Mouse (Mus musculus): ENCODE data around the gene Resf1. TPM values are rescaled to one million over a fixed set of nuclear protein-coding genes. Genes with fewer than 3 reads are reported as not detected.
"Not testable (repeated sequence)": the region's sequence is repeated elsewhere in the genome, so short reads cannot be mapped to it uniquely, and the experiment has no call there.

The Resf1 gene
- polyA plus RNA-seq, 1 experiment = 34.0 TPM

DNA sequence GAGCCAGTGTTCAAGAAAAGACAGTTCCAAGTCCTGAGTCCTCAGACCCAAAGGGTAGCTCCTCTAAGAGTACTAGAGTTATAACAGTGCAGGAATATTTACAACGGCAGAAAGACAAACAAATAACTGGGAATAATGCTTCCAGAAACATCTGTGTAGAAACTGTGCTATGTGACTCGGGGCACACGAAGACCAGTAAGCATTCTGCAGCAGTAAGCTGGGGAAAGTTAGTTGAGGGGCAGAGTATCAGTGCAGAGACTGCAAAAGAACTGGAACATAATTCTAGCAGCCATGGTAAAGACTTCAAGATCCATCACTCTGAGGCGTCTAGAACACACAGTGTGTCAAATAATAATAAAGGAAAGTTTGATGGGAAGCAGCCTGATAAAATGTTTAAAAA lies 19.9 kb downstream of the Resf1 start:
- WGBS = 89% methylated on average over 4 of the region's 4 CpGs
- Histone ChIP-seq H3K27ac (ENCODE audit: control insufficient read depth, insufficient read depth, low read depth, low read length, poor library complexity) (no peak overlapping the region), H3K4me3 (replicated peaks; ENCODE audit: control insufficient read depth, low read depth, low read length) (no peak overlapping the region), H3K4me1 (ENCODE audit: control insufficient read depth, insufficient read depth, low read length) (no peaks in the 10 kb centered on the region)
- TF ChIP-seq CTCF (IDR thresholded peaks at IDR 0.05; ENCODE audit: control insufficient read depth, insufficient read depth, low read length) = no peak
- TF ChIP-seq POLR2A (IDR thresholded peaks at IDR 0.05; ENCODE audit: borderline replicate concordance, control insufficient read depth, low read depth, low read length) = no peak

DNA sequence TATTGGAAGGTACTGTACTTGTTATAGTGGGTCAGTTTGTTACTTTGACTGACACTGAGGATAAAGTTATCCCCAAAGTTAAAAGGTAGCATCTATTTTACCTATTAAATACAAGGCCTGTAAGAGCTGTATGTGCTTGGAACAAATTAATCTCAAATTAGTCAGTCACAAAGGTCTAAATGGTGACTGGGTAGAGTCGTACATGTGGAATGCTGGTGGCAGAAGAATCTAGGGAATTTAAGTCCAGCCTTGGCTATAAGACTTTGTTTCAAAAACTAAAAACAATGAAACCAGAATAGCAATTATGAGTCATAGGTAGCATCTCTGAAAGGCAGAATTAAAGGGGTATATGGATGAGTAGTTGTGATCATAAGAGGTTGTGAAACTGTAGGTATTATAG lies 21.1 kb downstream of the Resf1 start:
- no peak for TF ChIP-seq POLR2A (IDR thresholded peaks at IDR 0.05; ENCODE audit: borderline replicate concordance, control insufficient read depth, low read depth, low read length)
- TF ChIP-seq CTCF (IDR thresholded peaks at IDR 0.05; ENCODE audit: control insufficient read depth, insufficient read depth, low read length) = no peak
- 87% methylated on average over 1 of the region's 1 CpGs for WGBS

DNA sequence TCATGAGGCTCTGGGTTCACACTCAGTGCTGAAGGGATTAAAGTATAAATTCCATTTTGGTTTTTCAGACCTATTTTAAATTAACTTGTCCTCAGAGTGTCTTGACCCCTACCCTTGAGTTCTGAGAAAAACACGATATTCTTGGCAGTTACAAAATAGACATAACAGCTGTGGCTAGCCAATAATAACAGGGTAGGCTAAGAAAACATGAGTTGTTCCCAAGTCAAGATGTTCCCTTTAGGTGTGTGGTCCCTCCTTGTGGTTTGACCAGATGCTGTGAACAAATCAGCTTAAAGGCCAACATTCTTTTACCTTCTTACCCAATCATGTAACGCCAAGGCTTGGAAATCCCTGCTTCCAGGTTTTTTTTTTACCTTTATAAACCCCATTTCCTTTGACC lies 23.8 kb downstream of the Resf1 start:
- no peak overlapping the region for H3K27ac ChIP-seq (ENCODE audit: control insufficient read depth, insufficient read depth, low read depth, low read length, poor library complexity)
- TF ChIP-seq POLR2A (IDR thresholded peaks at IDR 0.05; ENCODE audit: borderline replicate concordance, control insufficient read depth, low read depth, low read length) (no peak), CTCF (IDR thresholded peaks at IDR 0.05; ENCODE audit: control insufficient read depth, insufficient read depth, low read length) (no peak)
- 94% methylated on average over 2 of the region's 2 CpGs for whole genome bisulfite sequencing
- H3K4me3 ChIP-seq (replicated peaks; ENCODE audit: control insufficient read depth, low read depth, low read length) = no peak overlapping the region
- no peaks in the 10 kb centered on the region for H3K4me1 ChIP-seq (ENCODE audit: control insufficient read depth, insufficient read depth, low read length)

More for the DNA sequence above, 21.1 kb downstream of the Resf1 start:
- Histone ChIP-seq H3K4me3 (replicated peaks; ENCODE audit: control insufficient read depth, low read depth, low read length) (no peak overlapping the region), H3K27ac (ENCODE audit: control insufficient read depth, insufficient read depth, low read depth, low read length, poor library complexity) (no peak overlapping the region), H3K4me1 (ENCODE audit: control insufficient read depth, insufficient read depth, low read length) (no peaks in the 10 kb centered on the region)

DNA sequence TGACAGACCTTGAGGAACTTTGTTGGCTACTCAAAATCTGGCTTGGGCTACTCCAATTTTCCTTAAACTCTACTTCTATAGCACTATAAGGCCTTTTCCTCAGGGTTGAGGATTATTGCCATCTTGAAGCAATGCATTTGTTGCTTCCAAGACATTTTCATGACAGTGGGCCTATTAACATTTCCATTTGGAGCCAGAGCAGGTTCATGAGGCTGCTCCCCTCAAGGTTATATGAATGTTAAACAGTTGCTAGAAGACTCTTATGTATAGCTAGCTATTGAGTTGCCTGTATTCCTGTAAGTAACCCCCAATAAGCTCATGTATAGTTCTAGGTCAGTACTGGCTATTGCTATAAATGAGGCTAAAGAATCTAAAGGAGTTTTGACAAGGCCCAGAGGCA lies 28.8 kb downstream of the Resf1 start:
- Histone ChIP-seq H3K4me1 (ENCODE audit: control insufficient read depth, insufficient read depth, low read length) (no peaks in the 10 kb centered on the region), H3K4me3 (replicated peaks; ENCODE audit: control insufficient read depth, low read depth, low read length) (no peak overlapping the region), H3K27ac (ENCODE audit: control insufficient read depth, insufficient read depth, low read depth, low read length, poor library complexity) (no peak overlapping the region)
- TF ChIP-seq CTCF (IDR thresholded peaks at IDR 0.05; ENCODE audit: control insufficient read depth, insufficient read depth, low read length) = no peak
- TF ChIP-seq POLR2A (IDR thresholded peaks at IDR 0.05; ENCODE audit: borderline replicate concordance, control insufficient read depth, low read depth, low read length) = no peak

- no peak overlapping the region for H3K27ac ChIP-seq (ENCODE audit: control insufficient read depth, insufficient read depth, low read depth, low read length, poor library complexity)
- WGBS = 100% methylated on average over 1 of the region's 1 CpGs
- TF ChIP-seq POLR2A (IDR thresholded peaks at IDR 0.05; ENCODE audit: borderline replicate concordance, control insufficient read depth, low read depth, low read length) (no peak), CTCF (IDR thresholded peaks at IDR 0.05; ENCODE audit: control insufficient read depth, insufficient read depth, low read length) (no peak)
- H3K4me1 ChIP-seq (ENCODE audit: control insufficient read depth, insufficient read depth, low read length) = no peaks in the 10 kb centered on the region
- H3K4me3 ChIP-seq (replicated peaks; ENCODE audit: control insufficient read depth, low read depth, low read length) = no peak overlapping the region
These were observed 29.4 kb downstream of the Resf1 start for GRCm38 (mm10) chr6:149338622-149339021.

- H3K4me3 ChIP-seq (replicated peaks; ENCODE audit: control insufficient read depth, low read depth, low read length) = no peak overlapping the region
- no peaks in the 10 kb centered on the region for H3K4me1 ChIP-seq (ENCODE audit: control insufficient read depth, insufficient read depth, low read length)
- no peak for TF ChIP-seq POLR2A (IDR thresholded peaks at IDR 0.05; ENCODE audit: borderline replicate concordance, control insufficient read depth, low read depth, low read length)
- TF ChIP-seq CTCF (IDR thresholded peaks at IDR 0.05; ENCODE audit: control insufficient read depth, insufficient read depth, low read length) = no peak
- H3K27ac ChIP-seq (ENCODE audit: control insufficient read depth, insufficient read depth, low read depth, low read length, poor library complexity) = no peak overlapping the region
- WGBS = 11% methylated on average over 2 of the region's 2 CpGs
These were observed 34.6 kb downstream of the Resf1 start for GRCm38 (mm10) chr6:149343802-149344201.

GRCm38 (mm10) chr6:149344372-149344771 lies 35.2 kb downstream of the Resf1 start:
- no peaks in the 10 kb centered on the region for H3K4me1 ChIP-seq (ENCODE audit: control insufficient read depth, insufficient read depth, low read length)
- no peak overlapping the region for H3K4me3 ChIP-seq (replicated peaks; ENCODE audit: control insufficient read depth, low read depth, low read length)
- H3K27ac ChIP-seq (ENCODE audit: control insufficient read depth, insufficient read depth, low read depth, low read length, poor library complexity) = no peak overlapping the region
- TF ChIP-seq POLR2A (IDR thresholded peaks at IDR 0.05; ENCODE audit: borderline replicate concordance, control insufficient read depth, low read depth, low read length) (no peak), CTCF (IDR thresholded peaks at IDR 0.05; ENCODE audit: control insufficient read depth, insufficient read depth, low read length) (no peak)

DNA sequence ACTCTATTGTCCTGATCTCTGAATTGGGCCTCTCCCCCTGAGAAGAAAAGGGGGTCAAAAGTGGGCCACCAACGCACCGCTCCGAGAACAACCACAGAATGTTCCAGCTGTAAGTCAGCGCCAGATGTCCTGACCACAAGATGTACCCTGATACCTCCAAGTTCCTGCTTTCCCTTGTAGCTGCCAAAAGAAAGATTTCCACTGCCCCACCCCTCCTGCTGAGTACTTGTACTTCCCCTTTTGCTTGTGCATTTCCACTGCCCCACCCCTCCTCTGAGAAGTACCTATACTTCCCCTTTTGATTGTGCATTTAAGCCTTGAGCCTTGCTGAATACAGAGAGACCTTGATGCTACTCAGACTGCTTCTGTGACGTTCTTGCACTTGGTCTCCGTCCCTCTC lies 39.0 kb downstream of the Resf1 start:
- H3K27ac ChIP-seq (ENCODE audit: control insufficient read depth, insufficient read depth, low read depth, low read length, poor library complexity) = 0 out of 2 replicates have a peak overlapping the region, but pooled peaks have one; percentile 39
- 80% methylated on average over 6 of the region's 6 CpGs for WGBS
- not testable (repeated sequence) for H3K4me3 ChIP-seq (replicated peaks; ENCODE audit: control insufficient read depth, low read depth, low read length)

DNA sequence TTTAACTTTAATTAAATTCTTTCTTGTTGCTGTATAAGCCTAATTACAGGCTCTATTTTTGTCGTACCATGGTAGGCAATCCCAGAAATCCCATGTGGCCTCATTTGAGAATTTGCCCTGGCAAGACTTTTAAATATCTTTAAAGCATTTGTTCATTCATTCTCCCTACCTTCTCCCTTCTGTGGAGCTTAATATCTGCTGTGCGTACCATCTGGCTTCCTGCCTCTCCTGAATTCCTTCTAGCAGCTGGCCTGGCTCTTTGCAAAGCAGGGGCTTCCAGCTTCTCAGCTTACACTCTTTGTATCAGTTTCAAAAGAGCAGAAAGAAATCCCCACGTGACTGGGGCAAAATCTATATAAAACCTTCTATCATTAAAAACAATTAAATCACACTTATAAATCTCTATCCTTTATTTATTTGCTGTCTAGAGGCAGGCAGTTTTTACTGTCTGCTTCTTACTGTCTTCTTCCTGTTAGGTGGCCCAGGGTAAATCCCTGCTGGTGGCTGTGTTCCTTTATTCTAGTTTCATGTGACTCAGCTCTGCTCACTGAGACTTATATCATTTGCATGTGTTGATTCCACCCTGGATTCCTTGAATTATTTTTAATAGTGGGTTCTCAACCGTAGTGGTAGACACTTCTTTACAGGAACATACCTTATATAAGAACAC lies 45.7 kb downstream of the Resf1 start:
- H3K4me1 ChIP-seq (ENCODE audit: control insufficient read depth, insufficient read depth, low read length) = no peaks in the 10 kb centered on the region
- WGBS = 82% methylated on average over 4 of the region's 4 CpGs
- TF ChIP-seq POLR2A (IDR thresholded peaks at IDR 0.05; ENCODE audit: borderline replicate concordance, control insufficient read depth, low read depth, low read length) = no peak
- TF ChIP-seq CTCF (IDR thresholded peaks at IDR 0.05; ENCODE audit: control insufficient read depth, insufficient read depth, low read length) = no peak
- no peak overlapping the region for H3K4me3 ChIP-seq (replicated peaks; ENCODE audit: control insufficient read depth, low read depth, low read length)
- no peak overlapping the region for H3K27ac ChIP-seq (ENCODE audit: control insufficient read depth, insufficient read depth, low read depth, low read length, poor library complexity)

More for the DNA sequence above, 39.0 kb downstream of the Resf1 start:
- not testable (repeated sequence) for H3K4me1 ChIP-seq (ENCODE audit: control insufficient read depth, insufficient read depth, low read length)

DNA sequence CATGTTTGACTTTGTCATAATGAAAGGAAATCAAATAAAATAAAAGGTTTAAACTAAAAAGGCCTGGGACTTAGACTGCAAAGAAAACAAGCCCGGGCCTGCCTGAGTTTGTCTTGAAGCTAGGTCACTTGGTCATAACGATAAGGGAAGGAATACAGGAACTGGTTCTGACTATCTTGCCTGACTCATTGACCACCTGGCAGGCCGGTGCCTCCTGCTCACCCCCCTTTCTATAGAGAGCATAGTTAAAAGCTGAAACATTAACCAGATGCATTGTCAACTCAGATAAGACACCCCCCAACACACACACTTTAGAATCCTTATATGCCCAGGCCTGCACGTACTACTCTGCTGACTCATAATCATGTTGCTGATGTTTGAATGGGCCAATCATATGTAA lies 46.6 kb downstream of the Resf1 start:
- not testable (repeated sequence) for H3K4me1 ChIP-seq (ENCODE audit: control insufficient read depth, insufficient read depth, low read length); H3K4me3 ChIP-seq (replicated peaks; ENCODE audit: control insufficient read depth, low read depth, low read length); H3K27ac ChIP-seq (ENCODE audit: control insufficient read depth, insufficient read depth, low read depth, low read length, poor library complexity)
- WGBS = 78% methylated on average over 4 of the region's 4 CpGs

All from bone marrow, adult 2 months (tissue).